Mouse (Mus musculus): ENCODE data around the gene Cyp2d34.

DNA sequence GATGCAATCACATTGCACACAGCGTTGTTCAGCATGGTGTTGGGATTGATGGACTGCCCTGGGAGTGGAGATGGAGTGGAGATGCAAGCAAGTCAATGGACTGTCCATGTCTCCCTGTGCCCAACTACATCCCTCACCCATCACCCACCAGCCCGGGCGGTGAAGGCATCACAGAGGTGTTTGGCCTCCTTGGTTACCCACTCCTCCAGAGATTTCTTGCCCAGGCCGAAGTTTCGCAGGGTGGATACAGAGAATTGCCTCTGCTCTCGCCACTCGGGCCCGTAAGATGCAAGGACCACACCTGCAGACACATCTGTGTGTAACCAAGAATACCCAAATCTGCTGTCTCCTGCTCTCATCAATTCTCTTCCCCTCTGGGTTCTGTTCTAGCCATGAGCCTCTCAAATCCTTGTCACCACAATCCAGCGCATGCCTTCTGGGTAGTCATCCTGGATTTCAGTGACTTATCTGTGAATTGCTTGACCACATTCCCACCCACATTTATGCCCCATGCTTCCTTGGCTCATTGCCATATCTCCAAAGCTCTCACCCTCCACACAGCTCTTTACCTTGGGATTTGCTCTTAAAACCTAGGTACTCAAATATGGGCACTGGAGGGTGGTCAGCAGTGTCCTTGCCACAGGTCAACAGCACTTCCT is 2.3 kb downstream of the Cyp2d34 start:
- TF ChIP-seq CTCF (IDR thresholded peaks at IDR 0.05; ENCODE audit: control insufficient read depth, insufficient read depth, insufficient read length): no peak
- TF ChIP-seq FOSL1 (IDR thresholded peaks at IDR 0.05; ENCODE audit: insufficient read depth, low read length, poor library complexity, severe bottlenecking): no peak
- TF ChIP-seq MAX (IDR thresholded peaks at IDR 0.05): no peak
